Mouse (Mus musculus): ENCODE data around the gene Cmtm5. TPM values are rescaled to one million over a fixed set of nuclear protein-coding genes. Genes with fewer than 3 reads are reported as not detected.
"Not testable (repeated sequence)": the region's sequence is repeated elsewhere in the genome, so short reads cannot be mapped to it uniquely, and the experiment has no call there.

Cmtm5 gene
- polyA plus RNA-seq, 1 experiment from 2014 or later: 2.8 TPM

GRCm38 (mm10) chr14:54961487-54961886, 25.4 kb downstream of the Cmtm5 start:
- H3K27ac ChIP-seq (ENCODE audit: low read depth, low read length): no peak overlapping the region
- WGBS: 86% methylated on average over 5 of the region's 5 CpGs
- no peak overlapping the region for H3K4me3 ChIP-seq (ENCODE audit: low read depth, low read length)
- H3K36me3 ChIP-seq (ENCODE audit: control insufficient read depth, insufficient read depth, low read length): no peaks in the 10 kb centered on the region
- no peaks in the 10 kb centered on the region for H3K27me3 ChIP-seq (replicated peaks; ENCODE audit: control insufficient read depth, insufficient read depth, low read length)
- H3K9ac ChIP-seq (ENCODE audit: low read length): no peak overlapping the region
- ATAC-seq (no peak), DNase-seq (ENCODE audit: low spot score) (no peak)
- no peak overlapping the region for H3K4me2 ChIP-seq (ENCODE audit: low read length)
- H3K4me1 ChIP-seq (ENCODE audit: control insufficient read depth, insufficient read depth, low read length): no peaks in the 10 kb centered on the region
- H3K9me3 ChIP-seq (replicated peaks; ENCODE audit: control insufficient read depth, low read length): no peaks in the 10 kb centered on the region

DNA sequence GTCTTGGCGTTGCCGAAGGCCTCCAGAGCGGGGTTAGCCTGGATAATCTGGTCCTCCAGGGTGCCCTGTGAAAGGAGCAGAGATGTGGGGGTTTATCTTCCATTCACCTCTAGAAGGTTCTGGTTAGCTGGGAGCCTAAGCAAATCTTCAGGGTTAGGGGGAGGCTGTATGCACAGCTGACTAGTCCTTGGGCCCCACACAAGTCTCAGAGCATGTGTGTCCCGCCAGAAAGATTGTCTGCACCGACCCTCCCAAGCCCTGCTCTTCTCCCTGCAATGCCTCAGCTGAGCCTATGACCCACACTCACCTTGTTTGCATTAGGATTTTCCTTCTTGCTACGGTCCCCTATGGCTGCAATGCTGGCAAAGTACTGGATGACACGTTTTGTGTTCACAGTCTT, 26.7 kb downstream of the Cmtm5 start:
- Histone ChIP-seq H3K36me3 (ENCODE audit: control insufficient read depth, insufficient read depth, low read length) (no peaks in the 10 kb centered on the region), H3K4me3 (ENCODE audit: low read depth, low read length) (no peak overlapping the region), H3K9ac (ENCODE audit: low read length) (no peak overlapping the region), H3K4me1 (ENCODE audit: control insufficient read depth, insufficient read depth, low read length) (no peaks in the 10 kb centered on the region), H3K9me3 (replicated peaks; ENCODE audit: control insufficient read depth, low read length) (no peaks in the 10 kb centered on the region), H3K27me3 (replicated peaks; ENCODE audit: control insufficient read depth, insufficient read depth, low read length) (no peaks in the 10 kb centered on the region), H3K4me2 (ENCODE audit: low read length) (no peak overlapping the region), H3K27ac (ENCODE audit: low read depth, low read length) (no peak overlapping the region)
- WGBS: 93% methylated on average over 7 of the region's 7 CpGs
- DNase-seq (ENCODE audit: low spot score): no peak
- ATAC-seq: no peak

DNA sequence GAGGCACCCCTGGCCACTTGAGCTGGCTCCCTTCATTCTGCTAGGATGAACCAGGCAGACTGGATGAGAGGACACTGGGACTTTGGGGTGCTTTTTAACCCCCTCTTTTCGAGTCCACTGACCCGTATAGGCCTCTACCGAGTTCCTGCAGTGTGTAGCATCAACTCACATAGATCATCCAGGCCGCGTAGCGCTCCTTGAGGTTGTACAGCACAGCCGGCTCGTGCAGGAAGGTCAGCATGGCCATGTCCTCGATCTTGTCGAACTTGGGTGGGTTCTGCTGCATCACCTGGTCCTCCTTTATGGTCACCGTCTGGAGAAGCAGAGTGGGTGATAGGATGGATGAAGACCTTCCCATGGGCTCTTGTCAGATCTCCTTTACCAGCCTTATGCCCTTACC, 27.7 kb downstream of the Cmtm5 start:
- H3K27ac ChIP-seq (ENCODE audit: low read depth, low read length): no peak overlapping the region
- no peaks in the 10 kb centered on the region for H3K9me3 ChIP-seq (replicated peaks; ENCODE audit: control insufficient read depth, low read length)
- H3K4me2 ChIP-seq (ENCODE audit: low read length): no peak overlapping the region
- no peaks in the 10 kb centered on the region for H3K27me3 ChIP-seq (replicated peaks; ENCODE audit: control insufficient read depth, insufficient read depth, low read length)
- no peak overlapping the region for H3K4me3 ChIP-seq (ENCODE audit: low read depth, low read length)
- H3K9ac ChIP-seq (ENCODE audit: low read length): no peak overlapping the region
- H3K36me3 ChIP-seq (ENCODE audit: control insufficient read depth, insufficient read depth, low read length): no peaks in the 10 kb centered on the region
- DNase-seq (ENCODE audit: low spot score): no peak
- WGBS: 89% methylated on average over 11 of the region's 11 CpGs
- ATAC-seq: no peak
- H3K4me1 ChIP-seq (ENCODE audit: control insufficient read depth, insufficient read depth, low read length): no peaks in the 10 kb centered on the region

DNA sequence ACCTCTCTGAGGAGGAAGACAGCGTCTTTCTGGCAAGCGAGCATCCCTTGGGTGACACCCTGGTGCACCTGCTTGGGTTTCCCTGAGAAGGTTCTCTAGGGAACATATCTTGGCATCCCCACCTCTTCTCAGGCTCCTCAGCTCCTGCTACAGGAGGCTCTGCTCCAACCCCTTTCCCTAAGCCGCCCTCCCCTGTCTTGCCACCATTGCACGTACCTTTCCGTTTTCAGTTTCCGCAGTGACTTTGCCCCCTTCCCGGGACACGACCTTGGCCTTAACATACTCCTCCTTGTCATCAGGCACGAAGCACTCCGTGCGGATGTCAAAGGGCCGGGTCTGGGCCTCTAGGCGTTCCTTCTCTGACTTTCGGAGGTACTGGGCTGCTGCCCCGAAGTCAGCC, 29.0 kb downstream of the Cmtm5 start:
- H3K4me1 ChIP-seq (ENCODE audit: control insufficient read depth, insufficient read depth, low read length): no peaks in the 10 kb centered on the region
- H3K36me3 ChIP-seq (ENCODE audit: control insufficient read depth, insufficient read depth, low read length): no peaks in the 10 kb centered on the region
- no peaks in the 10 kb centered on the region for H3K27me3 ChIP-seq (replicated peaks; ENCODE audit: control insufficient read depth, insufficient read depth, low read length)
- WGBS: 82% methylated on average over 15 of the region's 15 CpGs
- H3K4me3 ChIP-seq (ENCODE audit: low read depth, low read length): no peak overlapping the region
- H3K9me3 ChIP-seq (replicated peaks; ENCODE audit: control insufficient read depth, low read length): no peaks in the 10 kb centered on the region
- no peak overlapping the region for H3K9ac ChIP-seq (ENCODE audit: low read length)
- DNase-seq (ENCODE audit: low spot score) (no peak), ATAC-seq (no peak)
- H3K4me2 ChIP-seq (ENCODE audit: low read length): no peak overlapping the region
- H3K27ac ChIP-seq (ENCODE audit: low read depth, low read length): no peak overlapping the region

GRCm38 (mm10) chr14:54965631-54966030, 29.6 kb downstream of the Cmtm5 start:
- Histone ChIP-seq H3K4me2 (ENCODE audit: low read length) (no peak overlapping the region), H3K4me1 (ENCODE audit: control insufficient read depth, insufficient read depth, low read length) (no peaks in the 10 kb centered on the region), H3K4me3 (ENCODE audit: low read depth, low read length) (no peak overlapping the region), H3K9ac (ENCODE audit: low read length) (no peak overlapping the region), H3K27me3 (replicated peaks; ENCODE audit: control insufficient read depth, insufficient read depth, low read length) (no peaks in the 10 kb centered on the region), H3K36me3 (ENCODE audit: control insufficient read depth, insufficient read depth, low read length) (no peaks in the 10 kb centered on the region), H3K27ac (ENCODE audit: low read depth, low read length) (no peak overlapping the region), H3K9me3 (replicated peaks; ENCODE audit: control insufficient read depth, low read length) (no peaks in the 10 kb centered on the region)
- WGBS: 73% methylated on average over 6 of the region's 6 CpGs
- ATAC-seq (no peak), DNase-seq (ENCODE audit: low spot score) (no peak)

GRCm38 (mm10) chr14:54966320-54966977, 30.4 kb downstream of the Cmtm5 start, which contains the start of gene Myh6:
TSS of gene Myh6 (minus strand) at chr14:54966927.
- 77% methylated on average over 7 of the region's 7 CpGs for WGBS

DNA sequence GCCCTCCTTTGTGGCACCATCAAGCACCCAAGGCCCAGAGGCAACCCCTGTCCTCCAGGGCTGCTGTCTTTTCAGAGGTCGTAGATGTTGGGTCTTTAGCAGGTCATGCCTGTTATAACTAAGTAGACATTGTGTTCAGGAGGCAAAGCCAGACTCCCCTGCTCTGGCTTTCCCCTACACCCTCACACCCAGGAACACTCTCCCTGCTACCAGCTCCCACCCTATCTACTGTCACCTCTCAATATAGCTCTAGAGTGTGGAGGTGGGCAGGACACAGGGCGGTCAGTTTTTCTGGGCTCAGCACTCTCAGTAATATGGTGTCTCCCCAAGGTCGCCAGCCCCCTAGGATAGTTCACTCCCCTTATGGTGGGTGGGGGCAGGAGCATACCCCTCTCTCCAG, 31.8 kb downstream of the Cmtm5 start:
- H3K9ac ChIP-seq (ENCODE audit: low read length): no peak overlapping the region
- H3K27ac ChIP-seq (ENCODE audit: low read depth, low read length): no peak overlapping the region
- no peak overlapping the region for H3K4me3 ChIP-seq (ENCODE audit: low read depth, low read length)
- H3K9me3 ChIP-seq (replicated peaks; ENCODE audit: control insufficient read depth, low read length): no peaks in the 10 kb centered on the region
- ATAC-seq (no peak), DNase-seq (ENCODE audit: low spot score) (no peak)
- H3K4me2 ChIP-seq (ENCODE audit: low read length): no peak overlapping the region
- H3K36me3 ChIP-seq (ENCODE audit: control insufficient read depth, insufficient read depth, low read length): no peaks in the 10 kb centered on the region
- WGBS: 87% methylated on average over 3 of the region's 3 CpGs
- H3K27me3 ChIP-seq (replicated peaks; ENCODE audit: control insufficient read depth, insufficient read depth, low read length): no peaks in the 10 kb centered on the region
- no peaks in the 10 kb centered on the region for H3K4me1 ChIP-seq (ENCODE audit: control insufficient read depth, insufficient read depth, low read length)

More at GRCm38 (mm10) chr14:54966320-54966977, 30.4 kb downstream of the Cmtm5 start, which contains the start of gene Myh6:
- ATAC-seq (no peak), DNase-seq (ENCODE audit: low spot score) (no peak)
- Histone ChIP-seq H3K36me3 (ENCODE audit: control insufficient read depth, insufficient read depth, low read length) (no peaks in the 10 kb centered on the region), H3K4me2 (ENCODE audit: low read length) (no peak within 1 kb of the TSS), H3K27ac (ENCODE audit: low read depth, low read length) (no peak within 1 kb of the TSS), H3K9ac (ENCODE audit: low read length) (no peak within 1 kb of the TSS), H3K27me3 (replicated peaks; ENCODE audit: control insufficient read depth, insufficient read depth, low read length) (no peaks in the 10 kb centered on the region), H3K4me3 (ENCODE audit: low read depth, low read length) (no peak within 1 kb of the TSS), H3K4me1 (ENCODE audit: control insufficient read depth, insufficient read depth, low read length) (no peaks in the 10 kb centered on the region), H3K9me3 (replicated peaks; ENCODE audit: control insufficient read depth, low read length) (no peaks in the 10 kb centered on the region)

DNA sequence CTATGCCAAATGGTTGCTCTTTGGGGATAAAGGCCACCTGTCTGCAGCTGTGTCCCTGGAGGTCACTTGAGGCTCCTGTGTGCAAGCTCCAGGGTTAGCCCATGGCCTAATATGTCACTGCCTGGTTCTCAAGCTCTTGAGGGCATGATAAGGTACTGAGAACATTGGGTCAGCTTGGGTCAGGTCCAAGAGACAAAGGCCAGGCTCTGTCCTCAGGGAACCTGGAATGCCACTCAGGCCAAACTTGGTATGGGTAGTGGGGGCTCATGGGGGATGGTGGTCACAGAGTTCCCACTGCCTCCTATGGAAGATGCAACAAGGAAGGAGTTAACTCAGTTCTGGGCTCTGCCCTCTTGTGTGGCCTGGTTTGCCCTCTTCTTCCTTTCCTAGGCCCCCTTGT, 32.3 kb downstream of the Cmtm5 start:
- no peak overlapping the region for H3K27ac ChIP-seq (ENCODE audit: low read depth, low read length)
- H3K27me3 ChIP-seq (replicated peaks; ENCODE audit: control insufficient read depth, insufficient read depth, low read length): no peaks in the 10 kb centered on the region
- H3K4me3 ChIP-seq (ENCODE audit: low read depth, low read length): no peak overlapping the region
- no peak for DNase-seq (ENCODE audit: low spot score)
- H3K36me3 ChIP-seq (ENCODE audit: control insufficient read depth, insufficient read depth, low read length): no peaks in the 10 kb centered on the region
- H3K4me2 ChIP-seq (ENCODE audit: low read length): no peak overlapping the region
- no peak overlapping the region for H3K9ac ChIP-seq (ENCODE audit: low read length)
- H3K9me3 ChIP-seq (replicated peaks; ENCODE audit: control insufficient read depth, low read length): no peaks in the 10 kb centered on the region
- no peaks in the 10 kb centered on the region for H3K4me1 ChIP-seq (ENCODE audit: control insufficient read depth, insufficient read depth, low read length)
- no peak for ATAC-seq

GRCm38 (mm10) chr14:54972786-54973185, 36.7 kb downstream of the Cmtm5 start:
- not testable (repeated sequence) for H3K27ac ChIP-seq (ENCODE audit: low read depth, low read length); H3K4me3 ChIP-seq (ENCODE audit: low read depth, low read length); DNase-seq (ENCODE audit: low spot score); H3K4me1 ChIP-seq (ENCODE audit: control insufficient read depth, insufficient read depth, low read length); ATAC-seq; H3K9ac ChIP-seq (ENCODE audit: low read length); H3K4me2 ChIP-seq (ENCODE audit: low read length); H3K27me3 ChIP-seq (replicated peaks; ENCODE audit: control insufficient read depth, insufficient read depth, low read length); H3K9me3 ChIP-seq (replicated peaks; ENCODE audit: control insufficient read depth, low read length); H3K36me3 ChIP-seq (ENCODE audit: control insufficient read depth, insufficient read depth, low read length)
- 92% methylated on average over 7 of the region's 11 CpGs for WGBS

Measured in forebrain, embryonic 14.5 days (tissue).